Mouse (Mus musculus) heart, embryonic 13.5 days (tissue): ENCODE data around the gene Dcbld2. TPM values are rescaled to one million over a fixed set of nuclear protein-coding genes. Genes with fewer than 3 reads are reported as not detected.
A peak's percentile ranks its signal among the peaks of the same experiment; 100 is the strongest.

Experiments
- ATAC-seq: fragments of 200-750 bp; cut with Nextera tagmentation; 2 replicates; pipeline ENCODE4 v1.8.0; 2017; ENCODE audit warnings: moderate TSS enrichment; ENCODE audit not compliant: insufficient number of reproducible peaks, low FRiP score, low TSS enrichment; ENCODE audit errors: extremely low read depth
- H3K27ac ChIP-seq: fragments of 300-500 bp; sonication (generic); replicated peaks from 2 replicates; pipeline ENCODE4 v1.5.1; 2015; ENCODE audit warnings: moderate library complexity, mild to moderate bottlenecking, inconsistent platforms
- H3K27me3 ChIP-seq: fragments of 300-500 bp; sonication (generic); replicated peaks from 2 replicates; pipeline ENCODE4 v1.6.1; 2015; ENCODE audit warnings: mild to moderate bottlenecking, inconsistent platforms
- H3K36me3 ChIP-seq: fragments of 300-500 bp; sonication (generic); 2 replicates; pipeline ENCODE4 v1.6.1; 2015; ENCODE audit warnings: mild to moderate bottlenecking, inconsistent platforms
- H3K4me1 ChIP-seq: fragments of 300-500 bp; sonication (generic); 2 replicates; pipeline ENCODE4 v1.6.1; 2015; ENCODE audit warnings: inconsistent platforms
- H3K4me2 ChIP-seq: fragments of 300-500 bp; sonication (generic); 2 replicates; pipeline ENCODE4 v1.6.1; 2015; ENCODE audit warnings: inconsistent platforms, mild to moderate bottlenecking, moderate library complexity
- H3K4me3 ChIP-seq: fragments of 300-500 bp; sonication (generic); 2 replicates; pipeline ENCODE4 v1.5.1; 2015; ENCODE audit warnings: moderate library complexity, mild to moderate bottlenecking, inconsistent platforms
- H3K9ac ChIP-seq: fragments of 300-500 bp; sonication (generic); 2 replicates; pipeline ENCODE4 v1.6.1; 2015; ENCODE audit warnings: inconsistent platforms, mild to moderate bottlenecking, moderate library complexity
- H3K9me3 ChIP-seq: fragments of 300-500 bp; sonication (generic); 2 replicates; pipeline ENCODE4 v1.6.1; 2016; ENCODE audit warnings: inconsistent platforms
- WGBS: fragments of 180-500 bp; shearing (Covaris S2); methylation state at CpG from one replicate; pipeline ENCODE4 v1.1.7; 2015; ENCODE audit warnings: mixed read lengths; 5-methylcytosine and 5-hydroxymethylcytosine counted together
- polyA plus RNA-seq: library from polyadenylated mRNA; unstranded; fragments of >200 nt; fragmentation: Nextera tagmentation; extraction: Ambion mirVana; gene quantifications from 2 replicates; pipeline ENCODE4 v1.2.1, GENCODE M21; 2015

Dcbld2 gene
- polyA plus RNA-seq, 1 experiment from 2014 or later: 8.0 TPM

- 80% methylated on average over 9 of the region's 9 CpGs for WGBS
- Histone ChIP-seq H3K9me3 (no peaks in the 10 kb centered on the region), H3K27ac (no peak overlapping the region), H3K4me2 (no peak overlapping the region), H3K9ac (no peak overlapping the region), H3K27me3 (no peaks in the 10 kb centered on the region), H3K4me3 (no peak overlapping the region), H3K4me1 (peaks cover 19% of the 10 kb centered on the region), H3K36me3 (peaks cover 92% of the 10 kb centered on the region)
- ATAC-seq: no peak
These were observed 57.2 kb downstream of the Dcbld2 start for GRCm38 (mm10) chr16:58465412-58465811.

DNA sequence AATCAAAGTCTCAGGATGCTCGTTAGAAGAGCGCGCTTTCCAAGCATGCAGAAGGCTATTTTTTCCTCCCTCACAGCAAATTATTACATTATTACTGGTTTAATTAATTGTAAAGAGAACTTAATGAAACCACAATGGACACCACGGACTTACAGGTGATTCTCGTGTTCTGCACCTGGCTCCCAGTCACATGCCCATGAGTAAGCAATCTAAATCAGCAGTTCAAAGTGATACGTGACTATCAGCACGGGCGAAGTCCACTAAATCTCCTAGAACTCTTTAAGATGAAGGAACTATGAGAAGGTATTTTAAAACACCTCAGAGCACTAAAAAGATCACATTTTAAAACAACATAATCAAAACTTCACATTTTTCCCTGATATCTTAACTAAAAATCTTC, 61.8 kb downstream of the Dcbld2 start:
- WGBS: 82% methylated on average over 8 of the region's 8 CpGs

GRCm38 (mm10) chr16:58470841-58471240, 62.6 kb downstream of the Dcbld2 start:
- no peaks in the 10 kb centered on the region for H3K9me3 ChIP-seq
- H3K4me1 ChIP-seq: peaks cover 21% of the 10 kb centered on the region
- H3K4me3 ChIP-seq: no peak overlapping the region
- no peak overlapping the region for H3K4me2 ChIP-seq
- H3K27ac ChIP-seq: no peak overlapping the region
- 53% methylated on average over 4 of the region's 4 CpGs for WGBS
- H3K36me3 ChIP-seq: peaks cover 87% of the 10 kb centered on the region
- no peak for ATAC-seq
- no peak overlapping the region for H3K9ac ChIP-seq
- no peaks in the 10 kb centered on the region for H3K27me3 ChIP-seq

More for the DNA sequence above, 61.8 kb downstream of the Dcbld2 start:
- no peaks in the 10 kb centered on the region for H3K27me3 ChIP-seq
- no peak overlapping the region for H3K9ac ChIP-seq
- H3K27ac ChIP-seq: no peak overlapping the region
- H3K4me1 ChIP-seq: peaks cover 19% of the 10 kb centered on the region
- H3K4me2 ChIP-seq: no peak overlapping the region
- ATAC-seq: no peak
- no peaks in the 10 kb centered on the region for H3K9me3 ChIP-seq
- H3K4me3 ChIP-seq: no peak overlapping the region
- H3K36me3 ChIP-seq: peaks cover 91% of the 10 kb centered on the region

DNA sequence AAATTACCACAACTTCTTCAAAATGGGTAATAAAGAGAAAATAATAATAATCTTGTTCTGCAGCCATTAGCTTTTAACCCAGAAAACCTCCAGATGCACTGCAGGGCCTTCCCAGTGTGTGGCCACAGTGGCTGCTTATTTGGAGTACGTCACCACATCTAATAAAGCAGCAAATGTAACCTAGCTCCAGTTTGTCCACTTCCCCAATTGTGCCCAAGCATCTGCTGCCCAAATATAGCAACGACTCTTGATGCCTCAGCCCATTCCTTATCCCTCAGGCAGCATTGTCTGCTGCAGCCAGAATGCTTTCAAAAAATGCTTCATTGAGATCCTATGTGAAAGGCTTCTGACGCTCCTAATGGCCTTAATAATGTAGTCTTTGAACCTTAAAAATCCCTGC, 66.6 kb downstream of the Dcbld2 start:
- H3K36me3 ChIP-seq: peaks cover 80% of the 10 kb centered on the region
- H3K9ac ChIP-seq: no peak overlapping the region
- peaks cover 23% of the 10 kb centered on the region for H3K4me1 ChIP-seq
- WGBS: 66% methylated on average over 3 of the region's 3 CpGs
- no peaks in the 10 kb centered on the region for H3K27me3 ChIP-seq
- H3K4me2 ChIP-seq: no peak overlapping the region
- H3K27ac ChIP-seq: peak overlapping the region; percentile 73
- peaks cover 7% of the 10 kb centered on the region for H3K9me3 ChIP-seq
- H3K4me3 ChIP-seq: no peak overlapping the region
- ATAC-seq: no peak

DNA sequence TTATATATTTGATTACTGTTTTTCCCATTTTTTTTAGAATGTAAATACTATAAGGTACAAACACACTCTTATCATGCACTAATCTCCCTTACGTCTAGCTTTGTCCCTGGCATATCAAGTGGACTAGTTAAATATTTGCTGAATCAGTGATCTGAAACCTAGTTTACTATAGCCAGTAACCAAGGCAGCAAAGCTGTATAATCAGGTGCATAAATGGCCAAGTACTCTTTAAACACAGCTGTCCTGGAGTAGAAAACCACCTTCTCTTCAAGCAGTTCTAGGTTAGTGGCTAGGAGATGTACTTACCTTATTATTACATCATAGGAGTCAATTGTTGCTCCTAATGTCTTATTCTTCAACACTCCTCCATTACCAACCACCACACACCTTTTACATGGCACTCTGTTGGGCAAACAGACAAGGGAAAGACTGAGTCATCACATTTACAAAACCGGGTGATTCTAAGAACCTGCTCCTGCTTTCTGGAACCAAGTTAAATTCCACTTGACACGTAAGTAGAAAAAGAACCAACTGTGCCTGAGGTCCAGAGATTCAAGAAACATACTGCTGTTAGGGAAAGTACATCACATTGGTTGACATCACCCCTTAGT, 67.4 kb downstream of the Dcbld2 start:
- peaks cover 75% of the 10 kb centered on the region for H3K36me3 ChIP-seq
- ATAC-seq: no peak

DNA sequence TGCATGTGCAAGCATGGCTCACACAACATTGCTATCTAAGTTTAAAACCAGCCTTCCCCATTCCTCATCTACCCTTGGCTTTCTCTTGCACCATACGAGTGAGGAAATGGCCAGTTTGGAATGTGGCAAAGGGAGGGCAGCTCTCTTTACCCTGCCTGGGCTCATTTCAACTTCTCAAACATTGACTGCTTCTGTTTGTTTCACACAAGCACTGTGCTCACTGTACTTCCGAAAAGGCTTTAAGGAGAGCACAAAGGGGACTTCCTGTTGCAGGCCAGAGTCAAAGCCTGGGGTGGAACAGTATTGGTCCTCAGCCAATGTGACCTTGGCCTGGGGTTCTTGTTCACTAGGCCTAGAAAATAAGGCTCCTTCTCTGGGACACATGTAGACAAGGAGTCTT, 68.1 kb downstream of the Dcbld2 start:
- no peak overlapping the region for H3K4me2 ChIP-seq
- no peak overlapping the region for H3K9ac ChIP-seq
- peaks cover 27% of the 10 kb centered on the region for H3K4me1 ChIP-seq
- H3K9me3 ChIP-seq: peaks cover 7% of the 10 kb centered on the region
- peaks cover 68% of the 10 kb centered on the region for H3K36me3 ChIP-seq
- peak overlapping the region; percentile 61 for H3K27ac ChIP-seq
- ATAC-seq: no peak
- no peaks in the 10 kb centered on the region for H3K27me3 ChIP-seq
- WGBS: 50% methylated on average over 2 of the region's 2 CpGs
- H3K4me3 ChIP-seq: no peak overlapping the region

More for the DNA sequence above, 67.4 kb downstream of the Dcbld2 start:
- WGBS: 70% methylated on average over 3 of the region's 3 CpGs
- Histone ChIP-seq H3K4me3 (no peak overlapping the region), H3K4me2 (no peak overlapping the region), H3K4me1 (peaks cover 23% of the 10 kb centered on the region), H3K27ac (peak overlapping the region; percentile 61; the same call in 1 of the 2 replicates), H3K9ac (no peak overlapping the region), H3K9me3 (peaks cover 7% of the 10 kb centered on the region), H3K27me3 (no peaks in the 10 kb centered on the region)

- H3K4me1 ChIP-seq: peaks cover 32% of the 10 kb centered on the region
These were observed 71.7 kb downstream of the Dcbld2 start for GRCm38 (mm10) chr16:58479898-58480448.

DNA sequence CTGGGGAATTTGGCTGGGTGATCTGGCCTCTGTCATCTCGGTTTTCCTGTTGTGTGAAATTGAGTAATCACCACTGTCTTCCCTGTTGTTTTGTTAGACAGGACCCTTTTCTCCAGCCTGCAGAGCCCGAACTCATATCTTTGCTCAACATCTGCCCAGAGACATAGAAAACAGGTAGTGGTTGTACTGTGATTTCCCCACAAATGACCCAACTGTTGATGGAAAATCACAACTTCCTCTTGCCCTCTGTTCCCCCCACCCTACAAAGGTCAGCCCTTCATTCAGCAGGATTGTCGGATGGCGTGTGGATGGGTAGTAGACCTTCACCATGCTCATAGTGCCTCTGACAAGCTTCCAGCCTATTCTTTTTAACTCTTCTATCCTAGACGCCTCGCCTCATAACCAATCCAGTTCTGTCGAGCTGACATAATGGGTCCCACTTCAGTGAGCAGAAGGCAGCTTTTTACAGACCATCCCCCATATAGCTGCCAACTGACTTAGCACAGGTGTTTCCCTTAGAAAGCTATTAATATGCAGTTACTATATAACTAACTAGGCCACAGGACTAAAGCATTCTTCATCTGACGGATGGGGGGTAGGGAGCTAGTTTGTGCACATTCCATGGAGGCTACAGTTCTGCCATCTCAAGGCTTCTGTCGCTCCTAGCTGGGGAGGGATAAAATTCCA, 73.1 kb downstream of the Dcbld2 start:
- H3K4me2 ChIP-seq: peak overlapping the region; percentile 47
- 0 out of 2 replicates have a peak overlapping the region, but pooled peaks have one; percentile 8 for H3K4me3 ChIP-seq
- H3K4me1 ChIP-seq: peaks cover 23% of the 10 kb centered on the region
- peaks cover 53% of the 10 kb centered on the region for H3K36me3 ChIP-seq
- peaks cover 7% of the 10 kb centered on the region for H3K9me3 ChIP-seq
- no peaks in the 10 kb centered on the region for H3K27me3 ChIP-seq
- ATAC-seq: peak; percentile 23; the same call in 1 of the 2 replicates
- peak overlapping the region; percentile 83 for H3K27ac ChIP-seq
- peak overlapping the region; percentile 50; the same call in 1 of the 2 replicates for H3K9ac ChIP-seq
- WGBS: 57% methylated on average over 9 of the region's 9 CpGs

More at GRCm38 (mm10) chr16:58479898-58480448, 71.7 kb downstream of the Dcbld2 start:
- H3K36me3 ChIP-seq: peaks cover 59% of the 10 kb centered on the region
- no peak for ATAC-seq
- no peaks in the 10 kb centered on the region for H3K27me3 ChIP-seq
- no peak overlapping the region for H3K9ac ChIP-seq
- WGBS: 86% methylated on average over 4 of the region's 4 CpGs
- H3K9me3 ChIP-seq: peaks cover 7% of the 10 kb centered on the region
- no peak overlapping the region for H3K4me3 ChIP-seq
- H3K4me2 ChIP-seq: no peak overlapping the region
- no peak overlapping the region for H3K27ac ChIP-seq

- peaks cover 20% of the 10 kb centered on the region for H3K4me1 ChIP-seq
- H3K9me3 ChIP-seq: peaks cover 7% of the 10 kb centered on the region
- H3K4me3 ChIP-seq: 0 out of 2 replicates have a peak overlapping the region, but pooled peaks have one; percentile 8
- H3K36me3 ChIP-seq: peaks cover 54% of the 10 kb centered on the region
- H3K4me2 ChIP-seq: peak overlapping the region; percentile 47
- H3K9ac ChIP-seq: peak overlapping the region; percentile 50; the same call in 1 of the 2 replicates
- peak overlapping the region; percentile 83 for H3K27ac ChIP-seq
- no peaks in the 10 kb centered on the region for H3K27me3 ChIP-seq
- no peak for ATAC-seq
- 39% methylated on average over 5 of the region's 5 CpGs for WGBS
These were observed 73.6 kb downstream of the Dcbld2 start for GRCm38 (mm10) chr16:58481906-58482270.

GRCm38 (mm10) chr16:58482296-58482695, 74.1 kb downstream of the Dcbld2 start:
- no peak for ATAC-seq
- WGBS: 26% methylated on average over 3 of the region's 3 CpGs
- Histone ChIP-seq H3K27me3 (no peaks in the 10 kb centered on the region), H3K27ac (peak overlapping the region; percentile 83), H3K36me3 (peaks cover 55% of the 10 kb centered on the region), H3K4me3 (no peak overlapping the region), H3K9ac (no peak overlapping the region; the same call in 1 of the 2 replicates), H3K4me1 (peaks cover 20% of the 10 kb centered on the region), H3K4me2 (peak overlapping the region; percentile 47), H3K9me3 (peaks cover 7% of the 10 kb centered on the region)

GRCm38 (mm10) chr16:58487861-58488260, 79.6 kb downstream of the Dcbld2 start:
- ATAC-seq: no peak

More at GRCm38 (mm10) chr16:58487861-58488260, 79.6 kb downstream of the Dcbld2 start:
- Histone ChIP-seq H3K27me3 (no peaks in the 10 kb centered on the region), H3K9me3 (no peaks in the 10 kb centered on the region), H3K4me1 (peaks cover 1% of the 10 kb centered on the region), H3K4me3 (no peak overlapping the region), H3K9ac (no peak overlapping the region), H3K36me3 (peaks cover 71% of the 10 kb centered on the region), H3K4me2 (no peak overlapping the region), H3K27ac (no peak overlapping the region)
- 85% methylated on average over 6 of the region's 6 CpGs for WGBS
